Mouse (Mus musculus): ENCODE results near the gene Hmga1. TPM values are rescaled to one million over a fixed set of nuclear protein-coding genes. Genes with fewer than 3 reads are reported as not detected.

Gene Hmga1
- polyA plus RNA-seq, 1 experiment from 2014 or later: 423 TPM

DNA sequence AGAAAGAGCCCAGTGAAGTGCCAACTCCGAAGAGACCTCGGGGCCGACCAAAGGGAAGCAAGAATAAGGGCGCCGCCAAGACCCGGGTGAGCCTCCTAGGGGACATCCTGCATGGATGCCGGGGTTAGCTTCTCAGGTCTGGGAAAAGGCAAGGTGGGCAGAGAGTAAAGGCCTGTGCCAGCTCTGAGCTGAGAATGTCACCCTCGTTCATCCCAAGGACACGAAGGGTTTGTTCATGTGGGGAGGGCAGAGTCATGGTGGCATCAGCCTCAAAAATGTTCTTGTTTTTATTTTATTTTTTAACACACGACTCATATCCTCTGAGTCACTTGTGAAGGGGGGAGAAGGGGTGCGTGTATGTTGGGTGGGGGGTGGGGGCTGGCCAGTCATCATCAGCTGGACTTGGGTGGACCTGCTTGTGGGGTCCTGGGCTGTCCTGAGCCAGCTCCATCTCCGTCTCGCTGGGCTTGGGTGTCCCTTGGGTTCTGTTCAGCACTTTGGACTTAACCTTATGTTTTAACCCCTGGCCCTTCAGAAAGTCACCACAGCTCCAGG is 4.7 kb downstream of the Hmga1 start:
- peaks cover 9% of the 10 kb centered on the region; the same call in 1 of the 2 replicates for H3K36me3 ChIP-seq (ENCODE audit: inconsistent target)
- H3K27ac ChIP-seq: peak overlapping the region; percentile 69
- 72% methylated on average over 13 of the region's 13 CpGs for WGBS (ENCODE audit: missing documents)
- H3K79me2 ChIP-seq (ENCODE audit: inconsistent target): peaks cover 69% of the 10 kb centered on the region
- no peak overlapping the region for H3K4me3 ChIP-seq (ENCODE audit: inconsistent target)

DNA sequence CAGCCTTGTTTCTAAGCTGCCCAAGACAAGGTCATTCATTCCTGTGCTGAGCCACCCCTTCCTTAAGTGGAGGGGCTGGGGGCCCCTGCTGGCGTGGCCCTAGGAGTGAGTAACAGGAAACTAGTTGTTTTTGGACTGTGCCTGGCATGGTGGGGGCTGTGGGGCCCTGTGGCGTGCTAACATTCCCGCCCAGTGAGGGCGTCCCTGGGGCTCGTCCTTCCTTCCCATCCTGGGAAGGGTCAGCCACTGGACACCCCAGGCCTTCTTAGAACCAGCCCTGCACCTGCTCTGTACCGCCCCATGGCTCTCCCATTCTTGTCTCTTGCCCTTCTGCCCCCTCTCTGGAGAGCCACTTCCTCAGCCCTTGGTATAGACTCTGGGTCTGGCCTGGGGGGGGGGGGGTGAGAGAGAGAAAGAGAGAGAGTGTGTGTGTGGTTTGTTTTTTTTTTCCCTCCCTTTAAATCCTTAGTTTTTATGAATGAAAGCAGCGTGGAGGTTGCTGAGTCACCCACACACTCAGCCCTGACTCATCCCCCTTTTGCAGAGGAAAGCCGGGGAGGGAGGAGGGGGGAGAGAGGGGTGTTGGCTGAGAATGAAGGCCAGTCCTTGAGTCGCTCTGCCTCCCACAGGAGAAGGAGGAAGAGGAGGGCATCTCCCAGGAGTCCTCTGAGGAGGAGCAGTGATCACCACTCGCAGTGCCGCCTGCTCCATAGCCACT is 5.7 kb downstream of the Hmga1 start:
- H3K27ac ChIP-seq: peak overlapping the region; percentile 69
- peaks cover 9% of the 10 kb centered on the region; the same call in 1 of the 2 replicates for H3K36me3 ChIP-seq (ENCODE audit: inconsistent target)
- 12% methylated on average over 8 of the region's 11 CpGs for WGBS (ENCODE audit: missing documents)
- no peak overlapping the region for H3K4me3 ChIP-seq (ENCODE audit: inconsistent target)
- H3K79me2 ChIP-seq (ENCODE audit: inconsistent target): peaks cover 69% of the 10 kb centered on the region

DNA sequence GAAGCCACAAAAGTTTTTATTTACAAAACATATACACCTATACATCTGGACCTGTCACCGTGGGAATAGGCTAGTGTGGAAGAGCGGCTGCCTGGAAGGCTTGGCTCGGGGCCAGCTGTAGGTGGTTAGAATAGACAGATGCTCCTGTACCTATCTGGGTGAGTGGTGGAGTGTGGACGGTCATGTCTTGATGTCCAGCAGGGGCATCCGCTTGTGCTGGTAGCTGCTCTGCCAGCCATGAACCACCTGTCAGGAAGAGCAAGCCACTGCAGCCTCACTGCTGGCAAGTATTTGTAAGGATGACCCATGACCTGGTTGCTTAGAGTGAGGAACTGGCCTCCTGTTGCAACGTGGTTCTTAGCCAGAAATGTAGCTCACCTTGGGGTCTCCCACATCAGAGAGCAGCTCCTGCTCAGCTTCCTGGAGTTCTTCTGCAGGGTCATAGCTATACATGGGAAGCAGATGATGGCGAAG is 7.5 kb downstream of the Hmga1 start:
- H3K36me3 ChIP-seq (ENCODE audit: inconsistent target): peaks cover 9% of the 10 kb centered on the region; the same call in 1 of the 2 replicates
- H3K4me3 ChIP-seq (ENCODE audit: inconsistent target): no peak overlapping the region
- H3K79me2 ChIP-seq (ENCODE audit: inconsistent target): peaks cover 53% of the 10 kb centered on the region
- WGBS (ENCODE audit: missing documents): 64% methylated on average over 7 of the region's 7 CpGs
- H3K27ac ChIP-seq: no peak overlapping the region

- Histone ChIP-seq H3K27ac (peak overlapping the region; percentile 86), H3K4me3 (ENCODE audit: inconsistent target) (peak overlapping the region; percentile 81), H3K36me3 (ENCODE audit: inconsistent target) (peaks cover 9% of the 10 kb centered on the region; the same call in 1 of the 2 replicates), H3K79me2 (ENCODE audit: inconsistent target) (peaks cover 45% of the 10 kb centered on the region)
- 15% methylated on average over 20 of the region's 20 CpGs for WGBS (ENCODE audit: missing documents)
These were observed 8.3 kb downstream of the Hmga1 start for GRCm38 (mm10) chr17:27564391-27565162.

DNA sequence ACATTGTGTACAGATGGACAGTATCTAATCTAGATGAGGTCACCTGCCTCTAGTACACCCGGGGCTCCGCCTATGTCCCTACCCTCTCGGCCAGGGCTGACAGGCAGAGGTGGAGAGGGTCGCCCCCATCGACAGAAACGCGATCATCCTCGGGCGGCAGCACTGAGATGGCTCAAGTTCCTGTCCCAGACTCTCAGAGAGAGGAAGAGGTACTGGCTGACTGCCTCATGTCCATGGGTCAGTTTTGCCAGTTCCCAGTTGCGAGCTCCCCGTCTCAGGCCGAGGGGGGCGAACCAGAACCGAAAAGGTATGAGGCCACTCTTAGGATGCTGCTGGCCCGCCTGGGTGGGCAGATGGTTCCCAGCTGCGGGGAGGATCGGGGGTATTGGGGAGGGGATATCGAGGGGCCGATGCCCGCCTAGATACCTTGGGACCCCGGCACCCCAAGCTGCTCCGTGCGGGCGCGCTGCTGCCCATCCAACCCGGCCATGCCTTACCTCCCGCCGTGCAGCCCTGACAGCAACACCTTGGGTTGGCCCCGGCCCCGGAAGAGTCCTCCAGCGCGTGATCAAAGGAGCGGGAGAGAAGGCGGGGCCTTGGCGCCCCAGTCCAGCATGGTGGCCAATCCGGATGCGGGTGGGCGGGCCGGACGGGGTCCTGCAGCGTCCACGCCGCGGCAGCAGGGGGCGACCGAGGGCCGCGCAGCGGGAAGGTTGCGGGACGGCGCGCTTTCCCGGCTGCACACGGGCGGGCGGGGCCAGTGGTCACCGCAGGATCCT is 9.1 kb downstream of the Hmga1 start, which contains the start of gene AI413582:
AI413582 (minus strand) TSS at position 594 of the 779 bp plus-strand sequence.
- Histone ChIP-seq H3K27ac (peak within 1 kb of the TSS; percentile 86), H3K79me2 (ENCODE audit: inconsistent target) (peaks cover 37% of the 10 kb centered on the region), H3K36me3 (ENCODE audit: inconsistent target) (peaks cover 9% of the 10 kb centered on the region; the same call in 1 of the 2 replicates), H3K4me3 (ENCODE audit: inconsistent target) (peak within 1 kb of the TSS; percentile 81)
- 1% methylated on average over 58 of the region's 58 CpGs for WGBS (ENCODE audit: missing documents)

DNA sequence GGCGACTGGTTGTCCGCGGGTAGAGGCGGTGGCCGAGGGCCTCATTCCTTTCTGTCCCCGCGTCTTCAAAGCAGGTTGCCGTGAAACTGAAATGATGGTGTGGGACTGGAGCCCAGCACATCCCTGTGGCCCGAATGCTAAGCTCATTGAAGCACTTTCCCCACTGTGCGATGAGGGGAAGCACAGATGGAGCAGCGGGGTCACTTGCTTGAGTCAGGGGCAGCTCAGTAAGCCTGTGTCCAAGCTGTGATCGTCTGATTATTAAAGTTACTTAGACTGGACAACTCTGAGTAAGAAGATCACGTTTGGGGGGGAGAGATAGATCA is 9.6 kb downstream of the Hmga1 start:
- Histone ChIP-seq H3K27ac (peak overlapping the region; percentile 27), H3K36me3 (ENCODE audit: inconsistent target) (peaks cover 7% of the 10 kb centered on the region; the same call in 1 of the 2 replicates), H3K4me3 (ENCODE audit: inconsistent target) (peak overlapping the region; percentile 33), H3K79me2 (ENCODE audit: inconsistent target) (peaks cover 32% of the 10 kb centered on the region)
- WGBS (ENCODE audit: missing documents): under 1% methylated on average over 13 of the region's 13 CpGs

DNA sequence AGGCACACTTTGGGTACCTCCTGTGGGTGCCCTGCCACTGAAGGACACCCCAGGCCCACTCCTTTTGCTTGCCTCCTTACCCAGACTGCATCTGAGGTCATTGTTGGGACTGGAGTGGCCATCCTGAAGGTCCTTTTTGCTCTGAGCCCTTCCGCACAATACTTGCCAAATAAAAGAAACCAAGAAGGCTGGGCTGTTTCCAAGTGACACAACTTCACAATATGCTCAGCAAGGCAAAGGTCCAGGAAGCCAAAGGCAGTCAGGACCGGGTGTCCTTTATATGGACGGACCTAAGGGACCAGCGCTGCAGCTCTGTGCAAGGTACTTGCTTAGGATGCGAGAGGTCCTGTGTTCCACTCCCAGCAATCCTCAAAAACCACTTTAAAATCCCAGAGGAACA is 11.9 kb downstream of the Hmga1 start:
- no peak overlapping the region for H3K27ac ChIP-seq
- H3K36me3 ChIP-seq (ENCODE audit: inconsistent target): no peaks in the 10 kb centered on the region
- no peak overlapping the region for H3K4me3 ChIP-seq (ENCODE audit: inconsistent target)
- peaks cover 21% of the 10 kb centered on the region for H3K79me2 ChIP-seq (ENCODE audit: inconsistent target)
- 88% methylated on average over 5 of the region's 5 CpGs for WGBS (ENCODE audit: missing documents)

DNA sequence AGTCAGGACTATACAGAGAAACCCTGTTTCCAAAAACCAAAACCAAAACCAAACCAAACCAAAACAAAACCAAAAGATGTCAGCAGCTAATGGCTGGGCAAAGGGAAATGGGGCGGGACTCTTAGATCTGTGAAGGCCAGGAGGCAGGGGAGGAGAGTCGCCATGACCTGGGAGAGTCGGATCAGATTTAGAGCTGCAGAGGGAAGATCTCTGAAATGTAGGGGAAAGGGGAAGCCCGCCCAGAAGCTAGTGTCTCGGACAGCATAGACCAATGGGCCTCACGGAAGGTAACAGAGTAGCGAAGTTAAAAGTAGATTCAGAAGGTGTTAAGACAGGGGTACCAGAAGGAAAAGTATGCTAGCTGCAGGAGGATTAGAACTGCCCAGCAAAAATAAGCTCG is 15.0 kb downstream of the Hmga1 start:
- no peak overlapping the region for H3K4me3 ChIP-seq (ENCODE audit: inconsistent target)
- 77% methylated on average over 7 of the region's 8 CpGs for WGBS (ENCODE audit: missing documents)

DNA sequence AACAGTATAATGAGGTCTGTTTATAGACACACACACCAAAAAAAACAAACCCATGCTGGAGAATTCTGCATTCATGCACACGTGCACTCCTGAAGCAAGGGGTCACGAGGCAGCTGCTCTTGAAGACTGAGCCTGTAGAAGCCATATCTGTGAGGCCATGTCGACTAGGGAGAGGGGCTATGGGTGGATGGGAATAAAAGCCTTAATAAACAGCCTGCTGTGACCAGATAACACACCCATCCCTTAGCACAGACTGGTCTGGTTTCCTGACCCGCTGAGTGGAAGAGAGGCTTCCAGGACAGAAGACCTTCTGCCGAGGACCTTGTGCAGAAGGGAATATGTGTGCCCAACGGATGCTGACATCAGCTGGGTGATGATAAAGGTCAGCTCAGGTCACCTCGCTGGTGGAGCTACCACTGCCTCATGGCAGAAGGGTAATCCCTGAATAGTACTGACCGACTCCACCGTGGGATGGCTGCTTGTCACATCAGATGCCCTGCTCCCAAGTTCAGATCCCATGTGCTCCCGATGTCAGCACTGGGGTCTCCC is 17.5 kb downstream of the Hmga1 start:
- 91% methylated on average over 10 of the region's 10 CpGs for WGBS (ENCODE audit: missing documents)
- Histone ChIP-seq H3K36me3 (ENCODE audit: inconsistent target) (no peaks in the 10 kb centered on the region; the same call in 1 of the 2 replicates), H3K27ac (no peak overlapping the region), H3K79me2 (ENCODE audit: inconsistent target) (no peaks in the 10 kb centered on the region), H3K4me3 (ENCODE audit: inconsistent target) (no peak overlapping the region)

More for the DNA sequence above, 15.0 kb downstream of the Hmga1 start:
- Histone ChIP-seq H3K27ac (no peak overlapping the region), H3K79me2 (ENCODE audit: inconsistent target) (no peaks in the 10 kb centered on the region), H3K36me3 (ENCODE audit: inconsistent target) (no peaks in the 10 kb centered on the region)

DNA sequence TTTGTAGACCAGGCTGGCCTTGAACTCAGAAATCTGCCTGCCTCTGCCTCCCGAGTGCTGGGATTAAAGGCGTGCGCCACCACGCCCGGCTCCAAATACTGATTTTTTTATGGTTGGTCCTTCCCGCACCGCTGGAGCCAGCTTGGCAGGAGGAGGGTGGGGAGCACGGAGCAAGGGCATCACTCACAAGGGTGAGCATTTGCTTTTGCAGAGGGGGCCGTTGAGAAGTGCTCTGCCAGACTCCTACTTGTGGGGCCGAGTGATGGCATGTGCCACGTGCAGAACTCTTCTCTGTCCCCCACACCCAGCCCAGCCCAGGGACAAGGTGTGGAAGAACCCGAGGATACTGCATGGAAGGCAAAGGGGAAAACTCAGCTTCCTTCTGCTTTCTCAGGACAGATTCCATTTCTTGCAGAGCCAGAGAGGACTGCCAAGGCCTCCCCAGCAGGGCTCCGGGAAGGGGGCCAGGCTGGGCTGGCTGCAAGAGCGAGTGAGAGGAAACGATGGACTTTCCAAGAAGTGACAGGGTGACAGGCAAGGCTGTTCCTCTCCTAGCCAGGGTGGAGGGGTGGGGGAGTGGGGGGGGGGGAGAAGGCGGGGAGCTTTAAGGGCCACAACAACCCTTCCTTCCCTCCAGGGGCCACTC is 18.3 kb downstream of the Hmga1 start:
- Histone ChIP-seq H3K27ac (no peak overlapping the region), H3K79me2 (ENCODE audit: inconsistent target) (no peaks in the 10 kb centered on the region), H3K4me3 (ENCODE audit: inconsistent target) (no peak overlapping the region), H3K36me3 (ENCODE audit: inconsistent target) (peaks cover 3% of the 10 kb centered on the region)
- WGBS (ENCODE audit: missing documents): 78% methylated on average over 15 of the region's 16 CpGs

- no peak overlapping the region for H3K4me3 ChIP-seq (ENCODE audit: inconsistent target)
- no peaks in the 10 kb centered on the region for H3K79me2 ChIP-seq (ENCODE audit: inconsistent target)
- 84% methylated on average over 10 of the region's 10 CpGs for whole genome bisulfite sequencing (ENCODE audit: missing documents)
- no peak overlapping the region for H3K27ac ChIP-seq
- peaks cover 10% of the 10 kb centered on the region for H3K36me3 ChIP-seq (ENCODE audit: inconsistent target)
These were observed 18.9 kb downstream of the Hmga1 start for GRCm38 (mm10) chr17:27575116-27575776.

- WGBS (ENCODE audit: missing documents): 82% methylated on average over 7 of the region's 7 CpGs
- Histone ChIP-seq H3K36me3 (ENCODE audit: inconsistent target) (peaks cover 18% of the 10 kb centered on the region), H3K27ac (no peak overlapping the region), H3K79me2 (ENCODE audit: inconsistent target) (no peaks in the 10 kb centered on the region), H3K4me3 (ENCODE audit: inconsistent target) (no peak overlapping the region)
These were observed 19.8 kb downstream of the Hmga1 start for GRCm38 (mm10) chr17:27576056-27576455.

GRCm38 (mm10) chr17:27577468-27577867 is 21.2 kb downstream of the Hmga1 start:
- H3K79me2 ChIP-seq (ENCODE audit: inconsistent target): no peaks in the 10 kb centered on the region
- H3K36me3 ChIP-seq (ENCODE audit: inconsistent target): peaks cover 20% of the 10 kb centered on the region
- 76% methylated on average over 6 of the region's 6 CpGs for WGBS (ENCODE audit: missing documents)
- H3K27ac ChIP-seq: no peak overlapping the region
- H3K4me3 ChIP-seq (ENCODE audit: inconsistent target): no peak overlapping the region

Measured in macrophage (primary cell).